In the genomic region with DNA sequence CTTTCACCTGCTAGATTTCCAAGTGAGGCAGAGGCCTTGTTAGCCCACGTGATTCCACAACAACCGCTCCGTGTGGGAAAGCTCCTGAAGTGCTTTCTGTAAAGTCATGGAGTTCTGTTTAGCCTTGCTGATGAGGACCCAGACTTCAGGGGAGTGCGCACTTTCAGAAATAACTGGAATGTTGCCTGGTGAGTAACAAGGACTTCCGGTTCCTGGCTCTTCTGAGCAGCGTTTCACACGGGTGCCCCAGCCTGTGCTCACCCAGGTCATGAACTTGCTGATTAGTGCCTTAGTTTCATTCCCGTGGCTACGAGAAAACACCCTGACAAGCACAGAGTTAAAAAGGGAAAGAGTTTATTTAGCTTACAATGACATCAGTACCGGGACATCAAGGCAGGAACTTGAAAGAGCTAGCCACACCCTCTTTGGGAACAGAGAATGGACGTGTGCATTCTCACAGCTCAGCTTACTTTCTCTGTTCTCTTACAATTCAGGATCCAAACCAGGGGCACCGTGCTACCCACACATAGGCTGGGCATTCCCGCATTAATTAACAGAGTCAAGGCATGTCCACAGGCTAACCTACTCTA, we compare ENCODE assay signal across 9 mouse cellular contexts.
DNase-seq lines count a peak whose midpoint lies in the region; ATAC-seq and TF ChIP-seq lines count a peak whose summit lies in the region.
"Had no signal": no experiment of that assay in that cellular context is flagged by ENCODE, and none has a peak within 500 bp of the region (broad histone marks: within the 10 kb centered on the region; RNA-seq: fewer than 3 reads in every experiment).

No protein-coding gene starts in this region.

- intact Hi-C loops in gastrocnemius, adult 2 months (cut with DNase I) = no loop called here

- peaks cover 4% of the 10 kb centered on the region; the same call in 1 of the 2 replicates for H3K4me1 ChIP-seq in embryonic facial prominence, embryonic 15.5 days
- H3K4me1 ChIP-seq in intestine, postnatal 0 days (replicated peaks; ENCODE audit: control insufficient read depth, insufficient read depth, low read length) = no peaks in the 10 kb centered on the region

- H3K27ac ChIP-seq in gastrocnemius, adult 2 months = peak overlapping the region; percentile 24; the same call in 1 of the 2 replicates
- peak overlapping the region; percentile 48; the same call in 1 of the 2 replicates for H3K27ac ChIP-seq in embryonic facial prominence, embryonic 15.5 days (replicated peaks)
- H3K27ac ChIP-seq in intestine, postnatal 0 days (ENCODE audit: low read depth, low read length) = no peak overlapping the region

- no peaks in the 10 kb centered on the region for H3K9me3 ChIP-seq in embryonic facial prominence, embryonic 15.5 days (replicated peaks)
- no peaks in the 10 kb centered on the region for H3K9me3 ChIP-seq in intestine, postnatal 0 days (ENCODE audit: control insufficient read depth)

- 53% methylated on average over 13 of the region's 13 CpGs for WGBS in embryonic facial prominence, embryonic 15.5 days
- WGBS in intestine, postnatal 0 days = 37% methylated on average over 13 of the region's 13 CpGs

- no peak; the same call in 1 of the 2 replicates for ATAC-seq in embryonic facial prominence, embryonic 15.5 days (ENCODE audit: insufficient number of reproducible peaks, low FRiP score, low TSS enrichment, low read depth)
- peak; percentile 76 for ATAC-seq in intestine, postnatal 0 days
- ATAC-seq in granulocyte monocyte progenitor cell, adult 5-6 weeks (replicated peaks; ENCODE audit: poor library complexity, severe bottlenecking) = no peak
- no peak for ATAC-seq in monocyte, adult 5-6 weeks (replicated peaks; ENCODE audit: insufficient number of reproducible peaks, low FRiP score, low TSS enrichment, poor library complexity, severe bottlenecking)

- no peaks in the 10 kb centered on the region for H3K27me3 ChIP-seq in embryonic facial prominence, embryonic 15.5 days
- no peaks in the 10 kb centered on the region for H3K27me3 ChIP-seq in intestine, postnatal 0 days (replicated peaks; ENCODE audit: control insufficient read depth, insufficient read depth, low read length)

- no peak for DNase-seq in gastrocnemius, adult 2 months
- DNase-seq in gastrocnemius, adult 8-10 months (ENCODE audit: low spot score in 2 of 2) = no peak
- DNase-seq in lung, postnatal 14 days = peak; percentile 23
- no peak for DNase-seq in gastrocnemius, postnatal 25 days
- DNase-seq: cerebellum, adult 9-11 months had no signal

- no peak for TF ChIP-seq CTCF in gastrocnemius, adult 2 months (IDR thresholded peaks at IDR 0.05)
- TF ChIP-seq CTCF in intestine, postnatal 0 days (IDR thresholded peaks at IDR 0.05; ENCODE audit: low read depth) = no peak

- peak overlapping the region; percentile 37 for H3K4me3 ChIP-seq in gastrocnemius, adult 2 months
- no peak overlapping the region for H3K4me3 ChIP-seq in embryonic facial prominence, embryonic 15.5 days (replicated peaks)
- no peak overlapping the region for H3K4me3 ChIP-seq in intestine, postnatal 0 days (ENCODE audit: low read depth, low read length)

- no peaks in the 10 kb centered on the region for H3K36me3 ChIP-seq in embryonic facial prominence, embryonic 15.5 days
- no peaks in the 10 kb centered on the region for H3K36me3 ChIP-seq in intestine, postnatal 0 days (ENCODE audit: control insufficient read depth, insufficient read depth)

- H3K9ac ChIP-seq in embryonic facial prominence, embryonic 15.5 days = no peak overlapping the region
- H3K9ac ChIP-seq in intestine, postnatal 0 days (ENCODE audit: low read depth, low read length) = no peak overlapping the region

- no peak overlapping the region for H3K4me2 ChIP-seq in embryonic facial prominence, embryonic 15.5 days (replicated peaks)
- H3K4me2 ChIP-seq in intestine, postnatal 0 days (replicated peaks; ENCODE audit: low read depth) = no peak overlapping the region; the same call in 1 of the 2 replicates
